Mouse (Mus musculus) E14TG2a.4 (cell line): ENCODE data around the gene Osbpl8.

Source experiments
- CTCF ChIP-seq: conservative IDR thresholded peaks from 2 replicates; pipeline ENCODE4 v1.5.1; 2014; ENCODE audit warnings: low read length
- NANOG ChIP-seq: IDR thresholded peaks from 2 replicates; pipeline ENCODE4 v1.6.1; 2014; ENCODE audit warnings: borderline replicate concordance, low read length, mixed read lengths
- POU5F1 ChIP-seq: IDR thresholded peaks from 2 replicates; pipeline ENCODE4 v1.6.1; 2014; ENCODE audit warnings: low read length, borderline replicate concordance

- TF ChIP-seq CTCF (no peak), NANOG (no peak), POU5F1 (no peak)
These were observed 9.0 kb upstream of the Osbpl8 start for GRCm38 (mm10) chr10:111155571-111155970.
